Mouse (Mus musculus) hematopoietic multipotent progenitor cell, adult 10-12 weeks (in vitro differentiated cells): ENCODE data around the gene Kank3. TPM values are rescaled to one million over a fixed set of nuclear protein-coding genes. Genes with fewer than 3 reads are reported as not detected.

Experiments used
- polyA plus RNA-seq: library from polyadenylated mRNA; stranded (reverse); fragments of >175 nt; gene quantifications from 2 replicates; pipeline ENCODE4 v1.2.3, GENCODE M21; 2012; ENCODE audit warnings: low replicate concordance

Kank3 gene
- 1.7 and 2.4 TPM in 2 replicates for polyA plus RNA-seq

DNA sequence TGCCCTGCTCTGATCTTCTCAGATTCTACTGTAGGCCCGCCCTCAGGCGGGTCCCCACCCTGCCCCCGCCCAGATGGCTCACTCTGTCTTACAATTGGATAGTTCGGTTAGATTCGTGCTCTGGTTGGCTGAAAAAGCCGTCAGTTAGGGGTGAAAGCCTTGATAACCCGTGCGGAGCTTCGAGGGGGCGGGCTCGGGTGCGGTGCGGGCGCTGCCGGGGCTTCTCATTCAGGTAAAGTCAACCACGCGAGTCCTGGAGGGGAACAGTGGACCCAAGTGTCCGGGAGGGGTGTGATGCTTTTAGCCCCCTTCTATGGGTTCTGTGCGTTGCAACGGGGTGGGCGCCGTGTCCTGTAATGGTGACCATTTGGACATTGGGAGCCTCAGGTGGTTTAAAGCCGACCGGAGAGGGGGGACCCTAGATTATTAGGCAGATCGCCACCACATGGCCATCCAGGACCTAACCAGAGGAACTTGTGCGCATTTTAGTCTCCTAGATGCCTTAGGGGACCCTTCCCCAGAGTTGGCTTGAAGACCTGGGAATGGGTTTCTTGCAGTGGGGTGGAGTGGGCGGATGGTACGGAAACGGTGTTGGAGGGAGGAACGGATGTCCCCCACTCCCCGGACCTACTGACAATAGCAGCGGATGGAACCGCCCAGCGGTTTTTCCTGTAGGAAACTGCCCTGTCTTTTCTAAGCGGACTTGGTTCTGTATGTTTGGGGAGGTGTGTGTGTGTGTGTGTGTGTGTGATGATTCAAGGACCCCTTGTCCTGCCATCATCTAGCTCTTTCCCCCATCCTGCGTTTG is at the start of gene Kank3:
TSS of gene Kank3 (plus strand) at position 186 of the 808 bp plus-strand sequence.

DNA sequence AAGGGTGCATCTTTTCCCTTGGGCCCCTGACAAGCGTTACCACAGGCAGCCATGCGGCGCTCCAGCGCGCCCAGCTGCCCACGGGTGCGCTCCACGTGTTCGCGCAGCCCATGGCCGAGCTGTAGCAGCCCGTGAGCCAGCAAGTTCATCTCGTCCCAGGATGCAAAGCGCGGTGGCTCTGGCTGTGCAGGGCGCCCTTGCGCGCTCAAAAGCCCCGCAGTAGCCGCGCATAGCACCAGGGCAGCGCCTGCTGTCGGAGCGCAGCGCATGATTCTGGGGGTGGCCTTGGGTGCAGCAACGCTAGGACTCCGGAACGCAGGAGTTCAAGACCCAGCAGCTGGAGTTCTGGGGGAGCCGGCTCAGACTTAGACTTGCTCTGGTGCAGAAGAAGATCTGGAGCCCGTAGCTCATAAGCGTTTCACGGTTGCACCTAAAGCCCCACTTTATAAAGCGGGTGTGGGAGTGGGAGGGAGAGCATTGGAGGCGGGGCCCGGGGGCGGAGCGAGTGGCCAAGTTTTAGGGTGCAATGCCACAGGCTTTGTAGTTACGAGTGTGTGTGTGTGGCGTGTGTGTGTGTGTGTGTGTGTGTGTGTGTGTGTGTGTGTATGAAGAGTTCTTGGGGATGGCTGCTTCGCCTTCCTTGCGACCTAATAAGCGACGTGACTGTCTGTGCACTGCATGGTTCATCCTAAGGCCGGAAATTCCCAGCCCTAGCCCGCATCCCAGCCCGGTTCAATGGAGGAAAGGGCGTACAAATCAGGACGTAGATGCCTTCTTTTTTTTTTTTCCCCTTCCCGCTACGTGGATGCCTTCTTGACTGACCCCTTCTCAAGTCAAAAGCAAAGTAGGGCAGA is 29.0 kb upstream of the Kank3 start, which contains the start of gene Angptl4:
TSS of gene Angptl4 (minus strand) at position 707 of the 854 bp plus-strand sequence.

DNA sequence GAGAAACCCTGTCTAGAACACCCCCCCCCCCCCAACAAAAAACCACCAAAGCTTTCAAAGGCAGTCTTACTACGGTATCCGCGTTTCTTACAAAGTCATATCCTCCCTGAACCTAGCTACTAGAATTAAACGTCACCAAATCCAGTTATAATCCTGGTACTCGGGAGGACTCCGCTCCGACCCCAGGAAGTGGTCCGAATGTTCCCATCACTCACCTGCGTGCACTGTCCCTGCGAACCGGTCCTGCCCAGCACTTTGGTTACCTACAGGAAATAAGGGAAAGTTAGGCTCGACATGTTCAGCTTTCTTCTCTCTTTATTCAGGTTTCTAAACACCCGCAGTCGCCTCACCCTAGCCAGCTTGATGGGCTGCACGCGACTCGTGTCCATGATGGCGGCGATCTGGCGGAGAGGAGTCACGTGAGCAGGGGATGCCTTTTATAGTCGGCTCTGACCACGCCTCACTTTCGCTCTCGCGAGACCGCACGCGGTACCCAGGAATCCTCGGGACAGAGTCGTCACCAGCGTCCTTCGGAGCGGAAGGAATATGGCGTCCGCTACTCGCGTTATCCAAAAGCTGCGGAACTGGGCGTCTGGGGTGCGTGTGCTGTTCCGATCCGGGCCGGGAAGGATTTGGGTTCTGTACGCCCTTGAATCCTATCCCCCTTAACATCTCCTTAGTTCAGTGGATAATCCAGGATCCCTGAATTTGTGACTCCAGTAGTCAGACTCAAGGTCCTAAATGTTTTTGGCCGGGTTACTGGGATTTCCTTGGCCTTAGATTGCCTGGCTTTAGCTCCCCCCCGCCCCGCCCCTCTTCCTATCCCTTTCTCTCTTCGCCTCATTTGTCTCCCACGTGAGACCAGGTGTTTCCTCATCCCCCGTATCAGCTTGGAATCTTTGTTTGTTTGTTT is 14.0 kb downstream of the Kank3 start, which contains the start of the genes Rps28 and Ndufa7:
TSS of gene Rps28 (minus strand) at position 479 of the 913 bp plus-strand sequence.
TSS of gene Ndufa7 (plus strand) at position 489 of the 913 bp plus-strand sequence.

DNA sequence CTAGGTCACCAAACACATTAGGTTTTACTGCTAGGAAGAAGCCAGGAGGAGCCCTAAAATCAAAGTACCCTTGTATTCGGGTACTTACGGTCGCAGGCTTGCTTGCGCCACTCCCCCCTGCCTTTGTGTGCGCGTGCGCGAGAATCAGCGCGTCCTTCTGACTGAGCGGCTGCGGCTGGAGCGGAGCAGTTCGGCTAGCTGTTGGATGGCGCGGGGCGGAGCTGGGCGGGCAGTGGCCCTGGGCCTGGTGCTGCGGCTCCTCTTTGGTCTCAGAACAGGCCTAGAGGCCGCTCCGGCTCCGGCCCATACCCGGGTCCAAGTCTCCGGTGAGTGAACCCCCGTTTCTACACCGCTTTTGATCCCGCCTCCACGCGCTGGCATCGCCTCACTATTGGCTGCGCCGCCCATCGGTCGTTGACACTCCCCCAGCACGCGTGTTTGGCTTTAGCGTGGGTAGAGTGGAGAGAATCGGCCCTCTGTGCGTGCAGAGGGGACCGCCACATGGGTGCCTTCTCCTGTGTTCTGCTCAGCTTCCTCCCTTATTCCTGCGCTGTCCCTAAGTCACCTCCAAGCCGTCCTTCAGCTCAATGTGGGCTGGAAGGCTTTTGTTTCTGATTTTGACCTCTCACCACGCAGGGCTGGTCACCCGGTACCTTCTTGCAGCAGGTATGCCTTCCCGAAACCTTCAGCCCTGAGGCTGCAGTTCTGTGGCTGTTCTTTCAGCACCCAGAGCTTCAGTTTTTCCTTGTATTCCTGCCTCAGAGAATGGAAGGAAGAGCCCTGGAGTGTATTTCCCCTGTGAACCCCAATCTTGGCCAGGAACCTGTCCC is 32.9 kb downstream of the Kank3 start, which contains the start of gene Cd320:
TSS of gene Cd320 (plus strand) at position 126 of the 830 bp plus-strand sequence.

Other genes starting within 250 kb of the Kank3 start
- 93.4 and 109 TPM in 2 replicates for gene Zfp414, start 181.4 kb upstream of the Kank3 start, polyA plus RNA-seq
- 0.39 and 11.5 TPM in 2 replicates for gene Pram1, start 172.5 kb upstream of the Kank3 start, polyA plus RNA-seq
- 541 and 779 TPM in 2 replicates for gene Hnrnpm, start 123.7 kb upstream of the Kank3 start, polyA plus RNA-seq
- 44.5 and 158 TPM in 2 replicates for gene March2, start 91.8 kb upstream of the Kank3 start, polyA plus RNA-seq
- 143 and 241 TPM in 2 replicates for gene Rab11b, start 50.0 kb upstream of the Kank3 start, polyA plus RNA-seq
- 1.6 and 3.1 TPM in 2 replicates for gene Angptl4, start 28.7 kb upstream of the Kank3 start, polyA plus RNA-seq
- 248 and 4,845 TPM in 2 replicates for gene Rps28, start 14.0 kb downstream of the Kank3 start, polyA plus RNA-seq
- 396 and 428 TPM in 2 replicates for gene Ndufa7, start 14.1 kb downstream of the Kank3 start, polyA plus RNA-seq
- 7.4 and 13.7 TPM in 2 replicates for gene Cd320, start 32.6 kb downstream of the Kank3 start, polyA plus RNA-seq
- not detected in 2 replicates for gene Gm7029, start 63.3 kb downstream of the Kank3 start, polyA plus RNA-seq
- 8.0 and 16.7 TPM in 2 replicates for gene Kifc1, start 80.1 kb downstream of the Kank3 start, polyA plus RNA-seq
- gene Platr17, start 94.6 kb downstream of the Kank3 start, polyA plus RNA-seq = not detected in 2 replicates
- 44.3 and 55.2 TPM in 2 replicates for gene Daxx, start 98.9 kb downstream of the Kank3 start, polyA plus RNA-seq
- gene Tapbp, start 105.4 kb downstream of the Kank3 start, polyA plus RNA-seq = 1,240 and 2,267 TPM in 2 replicates
- gene Zbtb22, start 105.4 kb downstream of the Kank3 start, polyA plus RNA-seq = 63.9 and 83.1 TPM in 2 replicates
- gene Rgl2, start 119.0 kb downstream of the Kank3 start, polyA plus RNA-seq = 344 and 699 TPM in 2 replicates
- gene Pfdn6, start 129.8 kb downstream of the Kank3 start, polyA plus RNA-seq = 74.4 and 96.8 TPM in 2 replicates
- 59.7 and 181 TPM in 2 replicates for gene Wdr46, start 130.1 kb downstream of the Kank3 start, polyA plus RNA-seq
- 33.9 and 69.4 TPM in 2 replicates for gene B3galt4, start 141.0 kb downstream of the Kank3 start, polyA plus RNA-seq
- gene Vps52, start 145.3 kb downstream of the Kank3 start, polyA plus RNA-seq = 65.1 and 130 TPM in 2 replicates
- gene Rps18, start 145.5 kb downstream of the Kank3 start, polyA plus RNA-seq = 30.7 and 202 TPM in 2 replicates
- gene H2-K1, start 189.8 kb downstream of the Kank3 start, polyA plus RNA-seq = 1,004 and 3,373 TPM in 2 replicates
- gene Ring1, start 214.2 kb downstream of the Kank3 start, polyA plus RNA-seq = 49.6 and 111 TPM in 2 replicates
- gene H2-Ke6, start 217.5 kb downstream of the Kank3 start, polyA plus RNA-seq = 67.5 and 266 TPM in 2 replicates
- gene Slc39a7, start 221.2 kb downstream of the Kank3 start, polyA plus RNA-seq = 46.1 and 74.3 TPM in 2 replicates
- gene Rxrb, start 221.3 kb downstream of the Kank3 start, polyA plus RNA-seq = 155 and 353 TPM in 2 replicates
- gene Col11a2, start 228.9 kb downstream of the Kank3 start, polyA plus RNA-seq = 14.4 and 54.0 TPM in 2 replicates